Comparison of ENCODE assay signal across 9 mouse cellular contexts in genomic region chr3:96160803-96161516, GRCm38 (mm10). TPM values are rescaled to one million over a fixed set of nuclear protein-coding genes. Genes with fewer than 3 reads are reported as not detected.
A peak's percentile ranks its signal among the peaks of the same experiment; 100 is the strongest.
DNase-seq lines count a peak whose midpoint lies in the region; ATAC-seq lines count a peak whose summit lies in the region.
"Had no signal": no experiment of that assay in that cellular context is flagged by ENCODE, and none has a peak within 500 bp of the region (broad histone marks: within the 10 kb centered on the region; RNA-seq: fewer than 3 reads in every experiment).

No protein-coding gene starts in this region.

- peaks cover 2% of the 10 kb centered on the region for H3K36me3 ChIP-seq in erythroblast, embryonic 14.5 days (ENCODE audit: control insufficient read depth)
- peaks cover 2% of the 10 kb centered on the region for H3K36me3 ChIP-seq in hindbrain, embryonic 10.5 days
- H3K36me3 ChIP-seq in midbrain, embryonic 10.5 days = peaks cover 1% of the 10 kb centered on the region

- H3K27ac ChIP-seq in hindbrain, embryonic 10.5 days = peak overlapping the region; percentile 81
- H3K27ac ChIP-seq in midbrain, embryonic 10.5 days (replicated peaks) = peak overlapping the region; percentile 78

- H3K9me3 ChIP-seq in erythroblast, embryonic 14.5 days (ENCODE audit: control insufficient read depth, low read length) = no peaks in the 10 kb centered on the region
- H3K9me3 ChIP-seq in hindbrain, embryonic 10.5 days = no peaks in the 10 kb centered on the region
- H3K9me3 ChIP-seq in midbrain, embryonic 10.5 days (replicated peaks) = no peaks in the 10 kb centered on the region
- H3K9me3 ChIP-seq: G1E had no signal

- peaks cover 65% of the 10 kb centered on the region for H3K27me3 ChIP-seq in erythroblast, embryonic 14.5 days (ENCODE audit: control insufficient read depth)
- H3K27me3 ChIP-seq in hindbrain, embryonic 10.5 days (ENCODE audit: insufficient read depth, poor library complexity, severe bottlenecking) = no peaks in the 10 kb centered on the region
- H3K27me3 ChIP-seq in midbrain, embryonic 10.5 days (ENCODE audit: low read depth, poor library complexity, severe bottlenecking) = 0 out of 2 replicates have a peak, but pooled peaks cover 4% of the 10 kb centered on the region

- 2% methylated on average over 12 of the region's 12 CpGs for WGBS in hindbrain, embryonic 10.5 days
- WGBS in midbrain, embryonic 10.5 days = 1% methylated on average over 12 of the region's 12 CpGs

- peak; percentile 89 for DNase-seq in adrenal gland, adult 2 months
- peak; percentile 76 for DNase-seq in fibroblast of lung, adult 2 months (ENCODE audit: low read depth)
- peak; percentile 43 for DNase-seq in hindbrain, embryonic 10.5 days (ENCODE audit: low spot score)
- DNase-seq in left cerebral cortex, adult 8-10 months (ENCODE audit: low spot score in 2 of 2) = peak; percentile 57 to 72
- peak; percentile 44 for DNase-seq in midbrain, embryonic 10.5 days (ENCODE audit: low spot score)
- peak; percentile 89 for DNase-seq in yolk sac, embryonic 10.5 days (ENCODE audit: low spot score)

- peaks cover 3% of the 10 kb centered on the region; the same call in 1 of the 2 replicates for H3K4me1 ChIP-seq in erythroblast, embryonic 14.5 days (ENCODE audit: control insufficient read depth)
- peaks cover 29% of the 10 kb centered on the region for H3K4me1 ChIP-seq in hindbrain, embryonic 10.5 days (replicated peaks)
- H3K4me1 ChIP-seq in midbrain, embryonic 10.5 days = peaks cover 27% of the 10 kb centered on the region

- no peak for ATAC-seq in erythroblast, adult 5-6 weeks (replicated peaks; ENCODE audit: low FRiP score, poor library complexity, severe bottlenecking)

- peak overlapping the region; percentile 19 for H3K4me3 ChIP-seq in erythroblast, embryonic 14.5 days (replicated peaks)
- H3K4me3 ChIP-seq in hindbrain, embryonic 10.5 days = peak overlapping the region; percentile 54
- peak overlapping the region; percentile 55 for H3K4me3 ChIP-seq in midbrain, embryonic 10.5 days

RNA-seq across cellular contexts. Expression of gene Mtmr11, which starts 0.8 kb away (rescaled TPM):
- not detected in 2 replicates for polyA plus RNA-seq in erythroblast, embryonic 14.5 days (2012)
- not detected in 2 replicates for total RNA-seq in erythroblast, adult 5-6 weeks (2015; ENCODE audit: low replicate concordance)
- total RNA-seq in erythroblast, adult 5-6 weeks (2017; ENCODE audit: low replicate concordance) = 0.34 TPM in 1 of 2 replicates, not detected in the other
- total RNA-seq in adrenal gland, adult 2 months (2021) = 10 to 100 TPM; 27.4 to 34.6 TPM
- 15.0 and 20.5 TPM in 2 replicates for polyA plus RNA-seq in adrenal gland, adult 2 months (2012; rRNA removed)
- polyA plus RNA-seq in hindbrain, embryonic 10.5 days (2016; fragmentation: Nextera tagmentation; extraction: Ambion mirVana) = 10.4 and 11.4 TPM in 2 replicates
- 1 to 10 TPM; 5.8 to 8.4 (median 6.9) TPM for total RNA-seq in left cerebral cortex, adult 8-10 months (2022)
- 7.8 and 9.6 TPM in 2 replicates for polyA plus RNA-seq in midbrain, embryonic 10.5 days (2016; fragmentation: Nextera tagmentation; extraction: Ambion mirVana)
- polyA plus RNA-seq: G1E had no signal

RNA-seq across cellular contexts. Expression of gene Sf3b4, which starts 11.2 kb away (rescaled TPM):
- polyA plus RNA-seq in erythroblast, embryonic 14.5 days (2012) = 60.6 and 62.7 TPM in 2 replicates
- total RNA-seq in erythroblast, adult 5-6 weeks (2015; ENCODE audit: low replicate concordance) = 20.9 and 24.9 TPM in 2 replicates
- 3.6 and 3.8 TPM in 2 replicates for total RNA-seq in erythroblast, adult 5-6 weeks (2017; ENCODE audit: low replicate concordance)
- 10 to 100 TPM; 49.4 to 55.2 TPM for total RNA-seq in adrenal gland, adult 2 months (2021)
- 169 and 183 TPM in 2 replicates for polyA plus RNA-seq in adrenal gland, adult 2 months (2012; rRNA removed)
- 250 and 259 TPM in 2 replicates for polyA plus RNA-seq in hindbrain, embryonic 10.5 days (2016; fragmentation: Nextera tagmentation; extraction: Ambion mirVana)
- 10 to 100 TPM; 40.3 to 48.5 (median 43.0) TPM for total RNA-seq in left cerebral cortex, adult 8-10 months (2022)
- 262 and 271 TPM in 2 replicates for polyA plus RNA-seq in midbrain, embryonic 10.5 days (2016; fragmentation: Nextera tagmentation; extraction: Ambion mirVana)

RNA-seq across cellular contexts. Expression of gene Sv2a, which starts 20.0 kb away (rescaled TPM):
- polyA plus RNA-seq in erythroblast, embryonic 14.5 days (2012) = not detected in 2 replicates
- not detected in 2 replicates for total RNA-seq in erythroblast, adult 5-6 weeks (2015; ENCODE audit: low replicate concordance)
- total RNA-seq in erythroblast, adult 5-6 weeks (2017; ENCODE audit: low replicate concordance) = not detected in 2 replicates
- 10 to 100 TPM in 1 of 2 experiments, 1 to 10 TPM in 1; 5.7 to 14.1 TPM for total RNA-seq in adrenal gland, adult 2 months (2021)
- polyA plus RNA-seq in adrenal gland, adult 2 months (2012; rRNA removed) = 3.3 and 3.6 TPM in 2 replicates
- 3.7 and 15.3 TPM in 2 replicates for polyA plus RNA-seq in hindbrain, embryonic 10.5 days (2016; fragmentation: Nextera tagmentation; extraction: Ambion mirVana)
- 100 to 1,000 TPM; 434 to 460 (median 443) TPM for total RNA-seq in left cerebral cortex, adult 8-10 months (2022)
- polyA plus RNA-seq in midbrain, embryonic 10.5 days (2016; fragmentation: Nextera tagmentation; extraction: Ambion mirVana) = 3.1 and 8.8 TPM in 2 replicates

RNA-seq across cellular contexts. Expression of gene Otud7b, which starts 56.6 kb away (rescaled TPM):
- 0.93 and 1.3 TPM in 2 replicates for polyA plus RNA-seq in erythroblast, embryonic 14.5 days (2012)
- total RNA-seq in erythroblast, adult 5-6 weeks (2015; ENCODE audit: low replicate concordance) = 1.0 and 2.1 TPM in 2 replicates
- total RNA-seq in erythroblast, adult 5-6 weeks (2017; ENCODE audit: low replicate concordance) = 6.1 and 12.8 TPM in 2 replicates
- total RNA-seq in adrenal gland, adult 2 months (2021) = 10 to 100 TPM; 25.0 to 38.2 TPM
- polyA plus RNA-seq in adrenal gland, adult 2 months (2012; rRNA removed) = 16.3 and 19.7 TPM in 2 replicates
- polyA plus RNA-seq in hindbrain, embryonic 10.5 days (2016; fragmentation: Nextera tagmentation; extraction: Ambion mirVana) = 12.8 and 19.2 TPM in 2 replicates
- 10 to 100 TPM; 33.4 to 40.7 (median 38.5) TPM for total RNA-seq in left cerebral cortex, adult 8-10 months (2022)
- 16.5 and 18.9 TPM in 2 replicates for polyA plus RNA-seq in midbrain, embryonic 10.5 days (2016; fragmentation: Nextera tagmentation; extraction: Ambion mirVana)

RNA-seq across cellular contexts. Expression of gene Bola1, which starts 58.5 kb away (rescaled TPM):
- polyA plus RNA-seq in erythroblast, embryonic 14.5 days (2012) = 8.3 and 12.9 TPM in 2 replicates
- total RNA-seq in erythroblast, adult 5-6 weeks (2015; ENCODE audit: low replicate concordance) = 8.8 TPM in 1 of 2 replicates, not detected in the other
- 3.2 and 5.9 TPM in 2 replicates for total RNA-seq in erythroblast, adult 5-6 weeks (2017; ENCODE audit: low replicate concordance)
- 10 to 100 TPM; 29.6 to 38.9 TPM for total RNA-seq in adrenal gland, adult 2 months (2021)
- polyA plus RNA-seq in adrenal gland, adult 2 months (2012; rRNA removed) = 95.5 and 96.5 TPM in 2 replicates
- 89.6 and 90.3 TPM in 2 replicates for polyA plus RNA-seq in hindbrain, embryonic 10.5 days (2016; fragmentation: Nextera tagmentation; extraction: Ambion mirVana)
- 10 to 100 TPM; 14.9 to 20.7 (median 18.3) TPM for total RNA-seq in left cerebral cortex, adult 8-10 months (2022)
- 86.7 and 92.8 TPM in 2 replicates for polyA plus RNA-seq in midbrain, embryonic 10.5 days (2016; fragmentation: Nextera tagmentation; extraction: Ambion mirVana)
